Mouse (Mus musculus) gastrocnemius, postnatal 4 days (tissue): ENCODE results near the gene Serpine1. TPM values are rescaled to one million over a fixed set of nuclear protein-coding genes. Genes with fewer than 3 reads are reported as not detected.

Source experiments
- DNase-seq, 2 experiments: peaks; one replicate each; pipeline ENCODE4 v3.0.0; 2021 to 2022; ENCODE audit warnings: low spot score in 2 of 2, mixed read lengths in 2 of 2
- total RNA-seq, 2 experiments: library from RNA; stranded (reverse); gene quantifications; 2 replicates each; pipeline ENCODE4 v1.2.3; 2021

The Serpine1 gene
- total RNA-seq, 2 experiments from 2014 or later = 3.6 to 4.9 TPM

GRCm38 (mm10) chr5:137026092-137026491 is 46.0 kb downstream of the Serpine1 start, which contains the start of gene Vgf:
TSS of gene Vgf (plus strand) at chr5:137026392.
- DNase-seq = no peak

DNA sequence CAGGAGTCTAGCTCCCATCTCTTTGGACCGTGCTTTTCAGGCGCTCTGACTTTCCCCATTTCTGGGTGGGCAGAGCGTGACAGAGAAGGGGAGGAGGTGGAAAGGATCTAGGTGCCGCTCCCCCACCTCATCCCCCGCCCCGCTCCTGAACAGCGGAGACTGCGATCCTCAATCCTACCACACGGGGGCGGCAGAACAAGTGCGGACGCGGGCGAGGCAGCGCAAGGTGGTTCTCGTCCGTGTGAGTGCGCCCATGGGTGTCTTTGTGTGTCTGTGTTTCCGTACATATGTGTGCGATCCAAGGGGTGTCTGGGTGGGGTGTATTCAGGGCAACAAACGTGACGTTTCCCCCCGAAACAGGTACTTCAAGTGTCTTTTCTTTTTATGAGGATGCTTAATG is 46.9 kb downstream of the Serpine1 start:
- DNase-seq = peak; percentile 68 to 80

DNA sequence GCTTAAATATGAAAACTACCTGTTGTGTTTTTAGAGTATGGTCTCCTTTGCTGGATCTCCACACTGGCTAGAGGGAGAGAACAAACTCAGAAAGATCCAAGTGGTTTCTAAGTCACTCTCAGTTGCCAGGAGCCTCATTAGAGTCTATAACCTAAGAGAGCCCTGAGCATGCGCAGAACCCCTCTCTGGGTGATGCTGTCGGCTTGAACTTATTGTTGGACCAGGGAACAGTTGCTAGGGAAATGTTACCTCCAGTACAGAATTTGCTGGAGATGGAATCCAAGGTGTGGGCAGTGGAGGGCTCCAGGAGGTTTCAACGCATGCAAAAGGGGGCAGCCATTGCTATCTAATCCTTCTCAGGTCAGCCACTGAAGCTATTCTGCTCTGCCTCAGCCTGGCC is 47.8 kb downstream of the Serpine1 start:
- DNase-seq = no peak

DNA sequence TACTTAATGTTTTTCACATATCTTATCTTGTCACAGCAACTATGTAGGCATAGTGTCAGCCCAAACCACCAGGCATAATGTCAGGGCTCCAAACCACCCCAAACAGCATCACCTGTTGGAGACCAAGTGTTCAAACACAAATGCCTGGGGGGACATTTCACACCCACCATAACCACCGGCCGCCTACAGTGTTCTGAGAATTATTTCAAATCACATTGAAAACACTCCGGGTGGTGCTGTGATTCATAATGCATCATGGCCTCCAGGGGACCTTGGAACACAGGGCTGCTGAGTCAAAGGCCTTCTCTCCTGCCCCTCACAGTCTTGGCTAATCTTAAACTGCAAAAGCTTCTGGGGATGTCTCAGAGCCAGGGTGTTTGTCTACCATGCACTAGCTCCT is 56.2 kb downstream of the Serpine1 start:
- no peak for DNase-seq

- no peak for DNase-seq
Observed at GRCm38 (mm10) chr5:137012401-137012950, 59.6 kb downstream of the Serpine1 start.

Other genes with a start within 250 kb of the Serpine1 start
- 10 to 100 TPM; 51.4 to 54.9 TPM for gene Col26a1, start 189.1 kb downstream of the Serpine1 start, total RNA-seq
- 10 to 100 TPM; 11.7 to 13.8 TPM for gene Ift22, start 164.1 kb downstream of the Serpine1 start, total RNA-seq
- 100 to 1,000 TPM; 150 to 163 TPM for gene Fis1, start 119.0 kb downstream of the Serpine1 start, total RNA-seq
- gene Cldn15, start 105.7 kb downstream of the Serpine1 start, total RNA-seq = 1 to 10 TPM; 4.7 to 4.9 TPM
- 10 to 100 TPM; 40.9 to 46.4 TPM for gene Plod3, start 85.2 kb downstream of the Serpine1 start, total RNA-seq
- gene Znhit1, start 84.2 kb downstream of the Serpine1 start, total RNA-seq = 10 to 100 TPM; 40.4 to 45.4 TPM
- not detected for gene Vgf, start 45.9 kb downstream of the Serpine1 start, total RNA-seq
- 10 to 100 TPM; 67.3 to 68.0 TPM for gene Ap1s1, start 26.1 kb downstream of the Serpine1 start, total RNA-seq
- gene Trim56, start 43.9 kb upstream of the Serpine1 start, total RNA-seq = 10 to 100 TPM; 13.6 to 13.8 TPM
- not detected for gene Muc3, start 77.1 kb upstream of the Serpine1 start, total RNA-seq
- gene Muc3a, start 140.1 kb upstream of the Serpine1 start, total RNA-seq = under 1 TPM; 0.88 to 0.98 TPM
- 10 to 100 TPM; 68.5 to 78.9 TPM for gene Ache, start 215.3 kb upstream of the Serpine1 start, total RNA-seq
- gene Ufsp1, start 222.4 kb upstream of the Serpine1 start, total RNA-seq = 10 to 100 TPM; 47.7 to 51.2 TPM
- gene Srrt, start 235.4 kb upstream of the Serpine1 start, total RNA-seq = 100 to 1,000 TPM; 113 to 138 TPM
- gene Trip6, start 242.1 kb upstream of the Serpine1 start, total RNA-seq = 10 to 100 TPM; 31.2 to 31.9 TPM